Mouse (Mus musculus) lung, postnatal 0 days (tissue): ENCODE data around the gene Car15. TPM values are rescaled to one million over a fixed set of nuclear protein-coding genes. Genes with fewer than 3 reads are reported as not detected.

Experiments used
- ATAC-seq: fragments of 200-750 bp; cut with Nextera tagmentation; 2 replicates; pipeline ENCODE4 v1.8.0; 2017; ENCODE audit warnings: moderate library complexity
- DNase-seq: peaks from one replicate; pipeline ENCODE4 v3.0.0-alpha.2; 2016; ENCODE audit warnings: low spot score
- H3K27ac ChIP-seq: fragments of 300-500 bp; sonication (generic); 2 replicates; pipeline ENCODE4 v1.5.1; 2014; ENCODE audit warnings: antibody characterized with exemption, mild to moderate bottlenecking, low read length, mixed read lengths
- H3K27me3 ChIP-seq: fragments of 300-500 bp; sonication (generic); replicated peaks from 2 replicates; pipeline ENCODE4 v1.6.1; 2014; ENCODE audit warnings: low read length, mixed read lengths; ENCODE audit not compliant: insufficient read depth
- H3K36me3 ChIP-seq: fragments of 300-500 bp; sonication (generic); 2 replicates; pipeline ENCODE4 v1.6.1; 2014; ENCODE audit warnings: low read length, mixed read lengths; ENCODE audit not compliant: insufficient read depth
- H3K4me1 ChIP-seq: fragments of 300-500 bp; sonication (generic); 2 replicates; pipeline ENCODE4 v1.6.1; 2014; ENCODE audit warnings: antibody characterized with exemption, low read depth, low read length, mixed read lengths; ENCODE audit not compliant: insufficient read depth
- H3K4me2 ChIP-seq: fragments of 300-500 bp; sonication (generic); replicated peaks from 2 replicates; pipeline ENCODE4 v1.6.1; 2014; ENCODE audit warnings: low read depth, mild to moderate bottlenecking, low read length, moderate library complexity, mixed read lengths
- H3K4me3 ChIP-seq: fragments of 300-500 bp; sonication (generic); 2 replicates; pipeline ENCODE4 v1.5.1; 2014; ENCODE audit warnings: low read depth, low read length
- H3K9ac ChIP-seq: fragments of 300-500 bp; sonication (generic); replicated peaks from 2 replicates; pipeline ENCODE4 v1.6.1; 2014; ENCODE audit warnings: low read depth, mild to moderate bottlenecking
- H3K9me3 ChIP-seq: fragments of 300-500 bp; sonication (generic); 2 replicates; pipeline ENCODE4 v1.6.1; 2016; ENCODE audit warnings: low read length, mixed read lengths
- CTCF ChIP-seq: IDR thresholded peaks from 2 replicates; pipeline ENCODE4 v1.5.1; 2016; ENCODE audit warnings: antibody characterized with exemption, mild to moderate bottlenecking
- EP300 ChIP-seq: IDR thresholded peaks from 2 replicates; pipeline ENCODE4 v1.6.1; 2016; ENCODE audit warnings: antibody characterized with exemption, mild to moderate bottlenecking, control low read depth
- WGBS: fragments of 180-500 bp; shearing (Covaris S2); extraction: QIAGEN DNeasy Blood & Tissue Kit; methylation state at CpG from one replicate; pipeline ENCODE4 v1.1.7; 2014; 5-methylcytosine and 5-hydroxymethylcytosine counted together
- polyA plus RNA-seq: library from polyadenylated mRNA; unstranded; fragments of >200 nt; fragmentation: Nextera tagmentation; extraction: Ambion mirVana; gene quantifications from 2 replicates; pipeline ENCODE4 v1.2.1, GENCODE M21; 2015

Gene Car15
- polyA plus RNA-seq, 1 experiment from 2014 or later = 1.8 TPM

- TF ChIP-seq EP300 (no peak), CTCF (no peak)
- H3K27ac ChIP-seq = no peak overlapping the region
- no peak for ATAC-seq
- DNase-seq = no peak
- no peaks in the 10 kb centered on the region for H3K9me3 ChIP-seq
- H3K36me3 ChIP-seq = no peaks in the 10 kb centered on the region
- peaks cover 31% of the 10 kb centered on the region for H3K27me3 ChIP-seq
- H3K4me3 ChIP-seq = no peak overlapping the region
- peaks cover 36% of the 10 kb centered on the region for H3K4me1 ChIP-seq
- no peak overlapping the region for H3K9ac ChIP-seq
- H3K4me2 ChIP-seq = peak overlapping the region; percentile 42
- WGBS = 53% methylated on average over 6 of the region's 7 CpGs
Measured at GRCm38 (mm10) chr16:17804982-17805381, 33.2 kb downstream of the Car15 start.

GRCm38 (mm10) chr16:17804449-17804912, 33.7 kb downstream of the Car15 start:
- DNase-seq (peak; percentile 51), ATAC-seq (peak; percentile 16)
- Histone ChIP-seq H3K27ac (no peak overlapping the region), H3K4me2 (peak overlapping the region; percentile 42), H3K9me3 (no peaks in the 10 kb centered on the region), H3K9ac (no peak overlapping the region), H3K4me3 (peak overlapping the region; percentile 14; the same call in 1 of the 2 replicates), H3K27me3 (peaks cover 33% of the 10 kb centered on the region), H3K4me1 (peaks cover 36% of the 10 kb centered on the region), H3K36me3 (no peaks in the 10 kb centered on the region)
- TF ChIP-seq CTCF = no peak
- no peak for TF ChIP-seq EP300
- WGBS = 11% methylated on average over 33 of the region's 33 CpGs

DNA sequence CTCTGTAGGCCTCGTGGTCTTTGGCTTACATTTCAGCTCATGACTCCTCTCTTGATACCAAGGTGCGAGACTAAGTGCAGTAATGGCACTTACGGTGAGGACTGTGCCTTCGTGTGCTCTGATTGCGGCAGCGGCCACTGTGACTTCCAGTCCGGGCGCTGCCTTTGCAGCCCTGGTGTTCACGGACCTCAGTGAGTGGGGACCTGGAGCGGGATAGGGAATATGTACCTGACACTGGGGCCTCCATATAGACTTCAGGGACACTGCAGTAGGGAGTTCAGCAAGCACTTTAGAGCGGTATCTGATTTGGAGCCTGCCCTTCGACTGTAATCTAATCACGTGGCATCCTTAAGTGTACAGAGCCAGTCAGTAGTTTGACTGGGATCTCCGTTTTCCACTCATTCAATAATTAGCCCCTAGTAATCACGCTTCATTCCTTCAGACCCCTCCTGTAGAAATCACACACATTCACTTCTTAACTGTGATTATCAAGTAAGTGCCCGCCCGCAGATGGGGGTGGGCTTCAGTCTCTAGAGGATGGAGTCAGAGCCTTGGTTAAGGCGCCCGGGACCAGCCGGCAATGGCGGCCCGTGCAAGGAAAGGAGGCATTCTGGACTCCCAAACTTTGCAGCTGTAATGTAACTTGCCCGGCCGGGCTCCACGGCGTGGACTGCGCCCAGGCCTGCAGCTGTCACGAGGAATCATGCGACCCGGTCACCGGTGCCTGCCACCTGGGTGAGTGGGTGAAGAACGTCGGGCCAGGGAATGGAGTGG, 34.3 kb downstream of the Car15 start:
- DNase-seq = no peak
- no peaks in the 10 kb centered on the region for H3K9me3 ChIP-seq
- H3K27me3 ChIP-seq = peaks cover 38% of the 10 kb centered on the region
- ATAC-seq = no peak
- H3K36me3 ChIP-seq = no peaks in the 10 kb centered on the region
- peak overlapping the region; percentile 46 for H3K4me2 ChIP-seq
- TF ChIP-seq CTCF (no peak), EP300 (no peak)
- 41% methylated on average over 33 of the region's 33 CpGs for WGBS
- no peak overlapping the region for H3K9ac ChIP-seq
- H3K4me1 ChIP-seq = peaks cover 36% of the 10 kb centered on the region
- H3K4me3 ChIP-seq = peak overlapping the region; percentile 28
- no peak overlapping the region for H3K27ac ChIP-seq

DNA sequence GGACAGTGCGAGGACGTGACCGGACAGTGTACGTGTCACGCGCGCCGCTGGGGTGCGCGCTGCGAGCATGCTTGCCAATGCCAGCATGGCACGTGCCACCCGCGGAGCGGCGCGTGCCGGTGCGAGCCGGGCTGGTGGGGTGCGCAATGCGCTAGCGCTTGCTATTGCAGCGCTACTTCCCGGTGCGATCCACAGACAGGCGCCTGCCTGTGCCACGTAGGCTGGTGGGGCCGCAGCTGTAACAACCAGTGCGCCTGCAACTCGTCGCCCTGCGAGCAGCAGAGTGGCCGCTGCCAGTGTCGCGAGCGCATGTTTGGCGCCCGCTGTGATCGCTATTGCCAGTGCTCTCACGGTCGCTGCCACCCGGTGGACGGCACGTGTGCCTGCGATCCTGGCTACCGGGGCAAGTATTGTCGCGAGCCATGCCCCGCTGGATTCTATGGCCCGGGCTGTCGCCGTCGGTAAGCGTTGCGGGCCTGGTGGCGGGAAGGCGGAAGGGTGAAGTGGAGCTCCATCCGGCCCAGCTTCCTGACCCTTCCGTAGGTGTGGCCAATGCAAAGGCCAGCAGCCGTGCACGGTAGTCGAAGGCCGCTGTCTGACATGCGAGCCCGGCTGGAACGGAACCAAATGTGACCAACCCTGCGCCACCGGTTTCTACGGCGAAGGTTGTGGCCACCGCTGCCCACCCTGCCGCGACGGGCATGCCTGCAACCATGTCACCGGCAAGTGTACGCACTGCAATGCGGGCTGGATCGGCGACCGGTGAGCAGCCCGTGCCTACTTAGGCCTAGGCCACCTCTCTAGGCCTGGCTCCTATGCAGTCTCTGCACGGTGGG, 35.1 kb downstream of the Car15 start:
- Histone ChIP-seq H3K27me3 (peaks cover 38% of the 10 kb centered on the region), H3K4me1 (peaks cover 36% of the 10 kb centered on the region), H3K4me3 (peak overlapping the region; percentile 28), H3K9ac (no peak overlapping the region), H3K4me2 (peak overlapping the region; percentile 46), H3K36me3 (no peaks in the 10 kb centered on the region), H3K9me3 (no peaks in the 10 kb centered on the region), H3K27ac (no peak overlapping the region)
- peak; percentile 39 for DNase-seq
- no peak for ATAC-seq
- 16% methylated on average over 83 of the region's 83 CpGs for WGBS
- no peak for TF ChIP-seq EP300
- TF ChIP-seq CTCF = peak; percentile 42

GRCm38 (mm10) chr16:17802456-17802838, 35.7 kb downstream of the Car15 start:
- H3K27me3 ChIP-seq = peaks cover 38% of the 10 kb centered on the region
- peaks cover 32% of the 10 kb centered on the region for H3K4me1 ChIP-seq
- H3K4me3 ChIP-seq = 0 out of 2 replicates have a peak overlapping the region, but pooled peaks have one; percentile 28
- 31% methylated on average over 18 of the region's 18 CpGs for WGBS
- H3K27ac ChIP-seq = no peak overlapping the region
- ATAC-seq = no peak
- H3K4me2 ChIP-seq = peak overlapping the region; percentile 46
- TF ChIP-seq CTCF (no peak), EP300 (no peak)
- no peak overlapping the region for H3K9ac ChIP-seq
- DNase-seq = no peak
- H3K9me3 ChIP-seq = no peaks in the 10 kb centered on the region
- H3K36me3 ChIP-seq = no peaks in the 10 kb centered on the region

DNA sequence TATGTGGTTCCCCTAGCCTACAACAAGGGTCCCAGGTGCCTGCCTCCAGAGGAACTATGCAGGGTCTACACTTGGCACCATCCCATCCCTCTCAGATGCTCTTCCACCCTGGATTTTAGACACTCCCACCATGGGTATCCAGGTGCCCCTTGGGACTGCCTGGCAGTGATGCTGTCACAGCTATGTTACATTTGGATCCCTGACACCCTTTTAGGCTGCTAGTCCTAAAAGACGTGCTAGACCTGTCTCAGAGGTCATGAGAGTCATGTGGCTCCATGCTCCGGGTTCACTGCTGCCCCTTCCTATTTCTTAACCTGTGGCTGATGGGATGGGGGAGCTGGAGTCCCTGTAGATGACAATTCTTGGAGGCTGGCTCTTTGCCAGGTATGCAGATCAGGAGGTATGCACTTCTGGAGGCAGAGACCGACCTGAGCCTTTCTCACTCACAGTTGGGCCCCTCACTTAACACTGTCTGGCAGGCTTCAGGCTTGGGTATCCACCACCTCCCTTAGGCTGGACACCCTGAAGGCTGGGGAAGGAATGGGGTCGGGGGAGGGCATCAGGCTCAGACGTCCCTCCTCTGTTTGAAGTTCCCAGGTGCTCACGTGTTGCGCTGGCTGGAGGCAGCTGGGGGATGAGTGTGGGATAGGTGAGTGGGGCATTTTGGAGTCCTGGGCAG, 36.2 kb downstream of the Car15 start:
- Histone ChIP-seq H3K9ac (no peak overlapping the region), H3K9me3 (no peaks in the 10 kb centered on the region), H3K36me3 (no peaks in the 10 kb centered on the region), H3K4me1 (peaks cover 26% of the 10 kb centered on the region), H3K27ac (no peak overlapping the region), H3K4me3 (0 out of 2 replicates have a peak overlapping the region, but pooled peaks have one; percentile 28), H3K4me2 (no peak overlapping the region), H3K27me3 (peaks cover 38% of the 10 kb centered on the region)
- DNase-seq (no peak), ATAC-seq (no peak)
- TF ChIP-seq EP300 (no peak), CTCF (no peak)
- whole genome bisulfite sequencing = 24% methylated on average over 7 of the region's 7 CpGs
